Mouse (Mus musculus): ENCODE results near the gene Gm28539.
"Not testable (repeated sequence)": the region's sequence is repeated elsewhere in the genome, so short reads cannot be mapped to it uniquely, and the experiment has no call there.

The Gm28539 gene

DNA sequence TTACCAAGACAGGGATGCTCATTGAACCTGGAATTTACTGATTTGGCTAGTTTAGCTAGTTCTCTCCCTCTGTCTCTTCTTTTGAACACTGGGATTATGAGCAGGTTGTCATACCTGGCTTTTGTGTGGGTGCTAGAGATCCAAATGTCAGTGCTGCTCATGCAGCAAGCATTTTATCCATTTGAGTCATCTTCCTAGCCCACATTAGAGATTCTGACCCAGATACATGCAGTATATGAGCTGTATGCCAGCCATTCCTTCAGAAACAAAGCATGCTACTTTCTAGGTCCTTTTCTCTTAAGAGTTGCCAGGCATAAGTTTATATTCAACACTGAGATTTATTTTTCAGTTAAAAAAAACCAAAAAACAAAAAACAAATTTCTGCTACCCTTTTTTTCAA is 116.4 kb downstream of the Gm28539 start:
- intact Hi-C loops (cut with DNase I), result no loop called here

DNA sequence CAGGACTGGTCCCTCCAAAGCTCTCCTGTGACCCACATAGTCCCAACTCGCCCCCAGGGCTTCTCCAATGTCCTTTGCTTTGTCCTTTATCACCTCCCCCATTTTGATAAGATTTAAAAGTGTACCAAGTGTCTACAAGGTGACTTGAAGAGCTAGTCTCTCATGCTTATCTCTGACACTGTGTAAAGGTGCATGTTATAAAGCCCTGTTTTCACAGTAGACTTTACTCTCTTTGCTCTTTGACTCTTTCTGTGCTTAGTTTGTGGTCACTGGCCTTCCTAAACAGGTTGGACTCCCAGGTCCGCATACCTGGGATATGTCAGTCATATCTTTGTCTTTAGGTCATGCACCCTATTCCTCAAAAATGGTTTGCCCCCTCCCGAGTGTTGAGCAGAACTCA is 118.7 kb downstream of the Gm28539 start:
- intact Hi-C loops (cut with DNase I), result no loop called here

DNA sequence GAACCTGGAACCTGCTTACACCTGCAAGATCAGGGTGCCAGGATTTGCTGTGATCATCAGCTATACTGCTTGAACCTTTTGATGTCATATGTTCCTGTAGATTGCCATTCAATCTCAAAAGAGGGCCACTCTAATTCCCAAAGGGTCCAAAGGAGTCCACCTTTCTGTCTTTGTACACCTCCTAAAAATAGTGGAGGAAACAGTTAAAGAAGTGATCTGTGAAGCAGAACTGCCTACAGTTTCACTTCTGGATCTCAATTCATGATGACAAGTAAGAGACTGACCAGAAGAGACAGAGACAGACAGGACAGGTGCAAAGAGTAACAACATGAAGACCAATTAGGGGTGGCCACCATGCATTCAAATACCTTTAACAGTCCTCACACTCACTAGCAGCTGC is 127.1 kb downstream of the Gm28539 start:
- intact Hi-C loops (cut with DNase I), result no loop called here

DNA sequence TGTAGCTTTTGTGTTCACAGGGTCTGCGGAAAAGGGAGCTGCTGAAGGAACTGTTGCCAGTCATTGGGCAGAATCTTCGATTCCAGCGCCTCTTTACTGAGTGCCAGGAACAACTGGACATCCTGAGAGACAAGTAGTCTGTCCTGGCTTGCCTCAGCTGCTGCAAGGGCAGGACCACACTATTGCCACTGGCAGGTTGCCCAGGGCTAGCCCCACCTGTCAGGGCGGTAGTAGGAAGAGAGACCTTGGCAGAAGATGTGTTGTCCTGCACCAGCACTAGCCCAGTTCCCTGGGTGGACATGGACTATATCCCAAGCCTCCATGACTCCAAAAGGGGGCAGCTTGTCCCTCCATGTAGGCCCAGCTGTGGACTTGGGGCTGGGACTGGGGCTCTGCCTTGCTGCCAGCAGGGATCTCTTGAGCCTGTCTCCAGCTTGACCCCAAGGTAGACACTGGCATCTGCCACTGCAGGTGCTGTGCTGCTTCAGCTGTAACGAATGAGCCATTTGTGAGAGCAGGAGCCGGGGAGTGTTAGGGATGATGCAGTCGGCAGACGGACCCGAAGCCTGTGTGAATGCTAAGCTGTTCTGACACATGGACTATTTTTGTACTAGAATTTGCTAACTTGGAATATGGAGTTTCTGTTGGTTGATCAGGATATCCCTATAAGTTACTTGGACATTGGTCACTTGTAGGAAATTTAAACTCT is 133.2 kb downstream of the Gm28539 start:
- intact Hi-C loops (cut with DNase I), result no loop called here

DNA sequence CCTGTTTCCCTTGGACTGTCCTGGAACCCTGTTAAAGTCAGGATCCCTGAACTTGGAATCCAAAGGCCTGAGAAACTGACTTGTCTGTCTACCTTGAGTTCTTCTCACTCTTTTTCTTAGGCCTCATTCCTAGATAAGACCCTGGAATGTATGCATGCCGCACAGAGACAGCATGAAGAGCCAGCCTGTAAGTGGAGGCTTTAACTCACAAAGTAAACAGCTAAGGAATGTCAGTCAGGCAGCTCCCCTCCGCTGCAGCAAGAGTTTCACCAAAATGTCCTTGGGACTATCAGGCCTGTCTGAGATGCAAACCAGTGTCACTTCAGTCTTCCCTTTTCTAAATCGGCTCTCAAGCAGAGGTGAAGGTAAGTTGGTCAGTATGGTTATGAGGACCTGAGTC is 134.5 kb downstream of the Gm28539 start:
- intact Hi-C loops (cut with DNase I), result no loop called here

DNA sequence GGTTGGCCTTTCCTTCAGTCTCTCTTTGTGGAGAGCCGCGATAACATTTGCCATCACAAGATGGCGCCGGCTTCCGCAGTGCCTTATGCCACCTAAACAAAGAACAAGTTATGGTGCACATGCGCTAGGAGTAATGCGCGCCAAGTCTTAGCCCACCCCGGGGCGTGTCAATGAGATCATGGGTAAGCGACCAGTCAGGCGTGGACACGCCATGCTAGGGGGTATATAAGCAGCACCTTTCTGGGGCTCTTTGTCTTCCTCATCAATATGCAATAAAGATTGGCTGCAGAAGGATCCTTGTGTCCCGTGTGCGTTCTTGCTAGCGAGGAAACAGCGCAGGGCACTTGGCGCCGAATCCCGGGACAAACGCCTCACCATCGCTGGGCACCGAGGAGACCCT is 139.3 kb downstream of the Gm28539 start:
- intact Hi-C loops (cut with DNase I), result not testable (repeated sequence)

DNA sequence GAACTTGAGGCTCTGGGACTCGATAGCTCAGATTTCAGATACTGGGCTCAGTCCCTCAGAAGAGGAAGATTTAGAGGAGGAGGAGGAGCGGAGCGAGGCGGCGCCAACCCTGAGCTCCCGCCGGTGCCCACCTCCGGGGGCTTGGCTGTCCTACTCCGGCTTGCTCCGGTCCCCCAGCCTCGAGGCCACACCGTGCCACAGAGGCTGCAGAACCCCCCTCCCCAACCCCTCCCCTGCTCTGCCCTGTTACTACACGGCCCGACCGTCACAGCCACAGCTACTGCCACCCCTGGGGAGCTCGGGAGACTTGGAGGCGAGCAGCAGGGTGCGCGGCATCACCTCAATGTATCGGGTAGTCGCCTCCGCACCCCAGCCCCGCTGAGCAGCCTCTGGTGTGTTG is 139.9 kb downstream of the Gm28539 start:
- intact Hi-C loops (cut with DNase I), result no loop called here

DNA sequence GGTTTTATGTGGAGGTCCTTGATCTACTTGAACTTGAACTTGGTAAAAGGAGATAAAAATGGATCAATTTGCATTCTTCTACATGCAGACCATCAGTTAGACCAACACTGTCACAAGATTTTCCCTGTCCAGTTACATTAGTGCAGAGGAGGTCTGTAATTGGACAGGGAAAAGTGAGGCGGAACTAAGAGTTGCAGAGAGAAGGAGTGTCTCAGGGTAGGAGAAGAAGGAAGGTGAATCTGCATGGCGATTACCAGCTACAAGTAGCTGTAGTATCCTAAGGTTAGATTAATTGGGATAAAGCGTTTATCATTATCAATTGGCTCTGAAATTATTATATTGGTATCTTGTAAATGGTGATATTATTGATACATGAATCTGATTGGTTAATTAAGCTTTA is 150.0 kb downstream of the Gm28539 start:
- intact Hi-C loops (cut with DNase I), result no loop called here

DNA sequence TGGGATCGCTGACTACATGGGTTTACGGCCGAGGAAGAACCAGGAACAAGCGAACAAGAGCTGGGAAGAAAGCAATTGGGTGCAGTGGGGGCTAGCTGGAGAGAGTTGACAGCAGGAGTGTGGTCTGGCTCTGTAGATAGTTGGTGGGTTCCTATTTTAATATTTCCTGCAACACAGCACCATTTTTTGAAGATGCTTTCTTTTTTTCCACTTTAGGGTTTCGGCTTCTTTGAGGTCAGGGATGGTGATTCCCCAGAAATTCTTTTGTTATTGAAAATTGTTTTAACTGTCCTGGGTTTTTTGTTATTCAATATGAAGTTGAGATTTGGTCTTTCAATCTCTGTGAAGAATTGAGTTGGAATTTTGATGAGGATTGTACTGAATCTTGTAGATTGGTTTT is 150.5 kb downstream of the Gm28539 start:
- intact Hi-C loops (cut with DNase I), result no loop called here

DNA sequence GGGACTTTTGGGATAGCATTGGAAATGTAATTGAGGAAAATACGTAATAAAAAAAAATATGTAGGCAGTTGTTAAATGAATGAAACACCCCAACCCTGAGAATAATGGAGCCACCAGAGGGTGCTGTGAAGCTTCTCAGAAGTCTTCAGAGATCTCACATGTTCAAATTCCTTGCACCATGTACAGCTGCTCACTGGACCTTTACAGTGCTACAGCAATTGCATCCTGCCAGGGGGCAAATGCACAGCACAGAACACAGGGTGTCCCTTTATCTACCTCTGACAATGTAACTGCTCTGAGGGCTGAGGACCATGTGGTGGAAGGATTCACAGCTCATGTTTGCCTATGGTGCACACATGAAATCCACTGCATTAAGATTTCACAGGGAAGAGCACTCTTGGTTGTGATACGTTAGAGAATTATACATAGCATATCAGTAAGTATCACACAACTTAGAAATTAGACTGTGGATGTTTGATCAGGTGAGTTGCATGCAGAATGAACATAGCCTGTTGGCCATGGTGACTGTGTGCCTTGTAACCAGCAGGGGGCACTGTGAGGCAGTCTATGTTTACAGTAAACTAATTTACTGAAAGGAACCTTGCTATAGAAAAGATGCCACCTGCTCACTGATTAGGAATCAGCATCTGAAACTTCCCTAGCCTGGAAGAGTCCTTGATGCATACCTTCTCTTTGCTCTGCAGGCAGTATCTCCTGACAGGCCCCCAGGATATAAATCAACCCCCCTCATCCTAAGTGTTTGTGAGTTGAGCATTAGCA is 166.4 kb downstream of the Gm28539 start:
- intact Hi-C loops (cut with DNase I), result not testable (repeated sequence)

DNA sequence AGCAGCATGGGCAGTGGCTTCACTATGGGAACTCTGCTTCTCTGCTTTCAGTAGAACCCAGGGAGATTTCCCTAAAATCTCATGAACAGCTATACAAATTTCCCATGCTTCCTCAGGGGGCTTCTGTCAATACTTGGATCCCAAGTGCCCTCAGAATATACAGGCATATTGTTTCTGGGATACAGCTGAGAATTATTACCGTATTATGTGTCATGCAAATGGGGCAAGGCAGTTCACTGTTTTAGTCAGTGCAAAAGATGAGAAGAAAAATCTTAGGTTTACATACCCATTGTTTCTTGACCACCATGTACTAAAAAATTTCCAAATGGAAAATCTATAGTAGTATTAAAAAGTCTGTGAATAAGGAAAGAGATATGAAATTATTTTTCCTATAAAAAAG is 167.4 kb downstream of the Gm28539 start:
- intact Hi-C loops (cut with DNase I), result no loop called here

DNA sequence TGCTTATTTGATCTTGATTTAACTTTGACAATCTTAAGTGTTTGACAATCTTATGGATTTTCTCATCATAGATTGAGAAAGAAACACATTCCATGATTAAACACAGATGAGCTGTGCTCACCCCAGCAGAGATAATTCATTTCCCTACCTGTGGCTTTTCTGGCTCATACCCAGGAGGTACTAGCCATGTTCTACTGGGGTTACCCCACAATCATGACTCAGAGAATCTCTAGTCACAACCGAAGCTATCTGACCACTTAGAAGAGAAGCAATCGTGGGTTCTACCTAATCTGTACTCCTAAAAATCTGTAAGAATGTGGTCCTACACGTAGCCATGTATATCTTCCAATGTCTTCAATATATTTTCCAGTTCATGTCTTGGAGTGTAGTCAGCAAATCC is 168.9 kb downstream of the Gm28539 start:
- intact Hi-C loops (cut with DNase I), result no loop called here
